Mouse (Mus musculus): ENCODE measurements around the gene Ccdc162.

GRCm38 (mm10) chr10:41726215-41726614, 9.8 kb upstream of the Ccdc162 start:
- TF ChIP-seq POLR2A (IDR thresholded peaks at IDR 0.05; ENCODE audit: insufficient read length, low read depth) (no peak), POLR2AphosphoS2 (IDR thresholded peaks at IDR 0.05; ENCODE audit: insufficient read length, low read depth) (no peak)
